Mouse (Mus musculus) testis, adult 2 months (tissue): ENCODE data around the gene Samd4b. TPM values are rescaled to one million over a fixed set of nuclear protein-coding genes. Genes with fewer than 3 reads are reported as not detected.

Source experiments
- H3K27ac ChIP-seq: fragments of 200-500 bp; 2 replicates; pipeline ENCODE4 v1.5.1; 2012; ENCODE audit warnings: low read depth, low read length; ENCODE audit not compliant: control insufficient read depth, insufficient read depth
- H3K27me3 ChIP-seq: fragments of 200-500 bp; 2 replicates; pipeline ENCODE4 v1.6.1; 2012; ENCODE audit warnings: mild to moderate bottlenecking, low read length, moderate library complexity; ENCODE audit not compliant: control insufficient read depth, insufficient read depth
- H3K36me3 ChIP-seq: fragments of 200-500 bp; 2 replicates; pipeline ENCODE4 v1.6.1; 2012; ENCODE audit warnings: mild to moderate bottlenecking, low read length; ENCODE audit not compliant: control insufficient read depth, insufficient read depth
- H3K4me1 ChIP-seq: fragments of 200-500 bp; 2 replicates; pipeline ENCODE4 v1.6.1; 2012; ENCODE audit warnings: low read length; ENCODE audit not compliant: control insufficient read depth, insufficient read depth
- H3K4me3 ChIP-seq: fragments of 200-500 bp; 2 replicates; pipeline ENCODE4 v1.5.1; 2012; ENCODE audit warnings: low read depth, mild to moderate bottlenecking, low read length, moderate library complexity, mixed read lengths; ENCODE audit not compliant: control insufficient read depth
- CTCF ChIP-seq: fragments of 200-500 bp; IDR thresholded peaks from 2 replicates; pipeline ENCODE4 v1.5.1; 2012; ENCODE audit warnings: low read depth, mild to moderate bottlenecking, inconsistent platforms, low read length, moderate library complexity; ENCODE audit not compliant: control insufficient read depth, insufficient read depth, insufficient replicate concordance
- POLR2A ChIP-seq: fragments of 200-500 bp; IDR thresholded peaks from 2 replicates; pipeline ENCODE4 v1.6.1; 2012; ENCODE audit warnings: low read depth, mild to moderate bottlenecking, inconsistent platforms, low read length, moderate library complexity; ENCODE audit not compliant: control insufficient read depth
- polyA plus RNA-seq: library from polyadenylated mRNA; depleted of rRNA; stranded (reverse); fragments of >200 nt; gene quantifications from 2 replicates; pipeline ENCODE4 v1.2.3, GENCODE M21; 2012

The Samd4b gene
- polyA plus RNA-seq, 1 experiment: 234 TPM

DNA sequence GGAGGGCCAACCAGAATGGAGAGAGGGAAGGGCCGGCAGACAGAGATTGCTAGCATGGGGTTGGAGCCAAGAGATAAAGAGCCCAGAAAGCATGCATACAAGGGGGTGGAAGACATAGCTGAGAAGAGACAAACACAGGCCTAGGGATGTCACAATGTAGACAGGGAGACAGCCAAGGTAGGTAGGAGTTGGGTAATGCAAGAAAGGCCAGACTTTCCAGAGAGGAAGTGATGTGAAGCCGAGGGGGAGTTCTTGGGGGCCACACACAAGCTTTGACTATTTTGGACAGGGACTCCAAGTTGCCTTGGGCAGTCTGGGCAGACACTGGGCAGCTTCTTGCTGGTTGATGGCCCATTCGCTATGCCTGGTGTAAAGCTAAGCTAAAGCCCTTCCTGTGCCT lies 196.0 kb downstream of the Samd4b start:
- H3K4me1 ChIP-seq: no peaks in the 10 kb centered on the region
- H3K27ac ChIP-seq: no peak overlapping the region
- TF ChIP-seq CTCF (no peak), POLR2A (no peak)
- no peaks in the 10 kb centered on the region for H3K27me3 ChIP-seq
- H3K4me3 ChIP-seq: no peak overlapping the region
- H3K36me3 ChIP-seq: no peaks in the 10 kb centered on the region; the same call in none of the 2 replicates

DNA sequence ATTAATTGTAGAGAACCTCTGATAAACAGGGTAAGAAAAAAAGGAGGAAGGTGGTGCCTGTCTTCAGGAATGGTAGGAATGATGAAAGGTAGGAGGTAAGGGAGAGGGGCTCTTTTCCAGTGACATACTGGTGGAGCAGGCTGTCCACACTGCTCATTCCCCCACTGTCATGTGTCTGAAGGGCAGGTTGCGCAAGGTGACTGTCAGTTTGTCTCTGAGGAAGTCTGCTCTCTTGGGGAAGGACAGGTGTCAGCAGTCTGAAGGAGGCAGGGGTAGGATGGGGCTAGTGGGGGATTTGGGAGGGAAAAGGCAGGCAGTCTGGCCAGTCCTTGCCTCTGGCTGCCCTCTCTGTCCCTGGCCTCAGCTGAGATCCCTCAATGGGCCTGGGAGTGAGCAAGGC lies 196.9 kb downstream of the Samd4b start:
- Histone ChIP-seq H3K4me3 (no peak overlapping the region), H3K27ac (no peak overlapping the region)

DNA sequence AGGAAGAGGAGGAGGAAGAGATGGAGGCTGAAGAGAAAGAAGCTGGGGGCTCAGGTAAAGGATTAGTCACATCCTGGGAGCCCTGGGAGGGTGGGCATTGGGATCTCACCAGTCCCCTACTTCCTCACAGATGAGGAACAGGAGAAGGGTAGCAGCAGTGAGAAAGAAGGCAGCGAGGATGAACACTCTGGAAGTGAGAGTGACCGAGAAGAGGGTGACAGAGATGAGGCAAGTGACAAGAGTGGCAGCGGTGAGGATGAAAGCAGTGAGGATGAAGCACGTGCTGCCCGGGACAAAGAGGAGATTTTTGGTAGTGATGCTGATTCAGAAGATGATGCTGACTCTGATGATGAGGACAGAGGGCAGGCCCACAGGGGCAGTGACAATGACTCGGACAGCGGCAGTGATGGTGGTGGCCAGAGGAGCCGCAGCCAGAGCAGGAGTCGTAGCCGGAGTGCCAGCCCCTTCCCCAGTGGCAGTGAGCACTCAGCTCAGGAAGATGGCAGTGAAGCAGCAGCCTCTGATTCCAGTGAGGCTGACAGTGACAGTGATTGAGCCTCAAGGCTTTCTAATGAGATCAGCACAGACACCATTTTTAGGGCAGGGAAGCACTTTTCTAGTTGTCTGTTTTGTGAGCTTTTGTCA lies 199.1 kb downstream of the Samd4b start:
- H3K27me3 ChIP-seq: no peaks in the 10 kb centered on the region
- no peak overlapping the region for H3K4me3 ChIP-seq
- TF ChIP-seq CTCF (no peak), POLR2A (no peak)
- no peaks in the 10 kb centered on the region; the same call in 1 of the 2 replicates for H3K36me3 ChIP-seq
- no peaks in the 10 kb centered on the region for H3K4me1 ChIP-seq
- H3K27ac ChIP-seq: no peak overlapping the region

More for the DNA sequence above, 196.9 kb downstream of the Samd4b start:
- TF ChIP-seq POLR2A (no peak), CTCF (no peak)
- Histone ChIP-seq H3K27me3 (no peaks in the 10 kb centered on the region), H3K4me1 (no peaks in the 10 kb centered on the region), H3K36me3 (no peaks in the 10 kb centered on the region; the same call in none of the 2 replicates)

DNA sequence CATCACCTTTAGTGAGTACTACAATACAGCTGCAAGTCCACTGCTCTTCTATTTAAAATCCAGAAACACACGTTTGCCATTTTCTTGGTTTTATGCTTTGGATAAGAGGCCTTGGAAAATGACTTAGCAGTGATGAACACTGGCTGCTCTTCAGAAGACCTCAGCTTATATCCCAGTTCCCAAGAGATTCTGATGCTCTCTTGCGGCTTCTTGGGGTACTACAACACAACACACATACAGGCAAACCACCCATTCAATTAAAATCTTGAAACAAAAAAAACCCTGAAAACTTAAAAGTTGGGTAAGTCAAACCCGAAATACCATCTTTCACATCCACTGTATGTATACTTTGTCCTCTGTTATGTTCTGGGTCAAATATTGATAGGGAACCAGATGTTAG lies 199.9 kb downstream of the Samd4b start:
- H3K4me3 ChIP-seq: no peak overlapping the region
- no peaks in the 10 kb centered on the region for H3K27me3 ChIP-seq
- TF ChIP-seq POLR2A (no peak), CTCF (no peak)
- no peaks in the 10 kb centered on the region; the same call in 1 of the 2 replicates for H3K36me3 ChIP-seq
- H3K4me1 ChIP-seq: peaks cover 4% of the 10 kb centered on the region
- no peak overlapping the region for H3K27ac ChIP-seq

DNA sequence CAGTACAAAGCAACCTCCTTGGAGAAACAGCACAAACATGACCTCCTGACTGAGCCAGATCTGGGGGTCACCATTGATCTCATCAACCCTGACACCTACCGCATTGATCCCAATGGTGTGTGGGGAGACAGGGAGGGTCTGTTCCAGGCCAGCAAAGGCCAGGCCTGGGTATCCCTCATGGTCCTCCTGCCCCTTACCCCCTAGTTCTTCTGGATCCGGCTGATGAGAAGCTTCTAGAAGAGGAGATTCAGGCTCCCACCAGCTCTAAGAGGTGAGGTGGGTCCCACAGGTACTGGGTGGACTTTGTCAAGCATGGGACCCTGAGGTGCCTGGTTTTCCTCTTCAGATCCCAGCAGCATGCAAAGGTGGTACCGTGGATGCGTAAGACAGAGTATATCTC lies 202.5 kb downstream of the Samd4b start:
- H3K36me3 ChIP-seq: no peaks in the 10 kb centered on the region; the same call in 1 of the 2 replicates
- H3K4me3 ChIP-seq: no peak overlapping the region
- TF ChIP-seq CTCF: no peak
- TF ChIP-seq POLR2A: no peak
- no peak overlapping the region for H3K27ac ChIP-seq
- no peaks in the 10 kb centered on the region for H3K27me3 ChIP-seq
- peaks cover 6% of the 10 kb centered on the region for H3K4me1 ChIP-seq

DNA sequence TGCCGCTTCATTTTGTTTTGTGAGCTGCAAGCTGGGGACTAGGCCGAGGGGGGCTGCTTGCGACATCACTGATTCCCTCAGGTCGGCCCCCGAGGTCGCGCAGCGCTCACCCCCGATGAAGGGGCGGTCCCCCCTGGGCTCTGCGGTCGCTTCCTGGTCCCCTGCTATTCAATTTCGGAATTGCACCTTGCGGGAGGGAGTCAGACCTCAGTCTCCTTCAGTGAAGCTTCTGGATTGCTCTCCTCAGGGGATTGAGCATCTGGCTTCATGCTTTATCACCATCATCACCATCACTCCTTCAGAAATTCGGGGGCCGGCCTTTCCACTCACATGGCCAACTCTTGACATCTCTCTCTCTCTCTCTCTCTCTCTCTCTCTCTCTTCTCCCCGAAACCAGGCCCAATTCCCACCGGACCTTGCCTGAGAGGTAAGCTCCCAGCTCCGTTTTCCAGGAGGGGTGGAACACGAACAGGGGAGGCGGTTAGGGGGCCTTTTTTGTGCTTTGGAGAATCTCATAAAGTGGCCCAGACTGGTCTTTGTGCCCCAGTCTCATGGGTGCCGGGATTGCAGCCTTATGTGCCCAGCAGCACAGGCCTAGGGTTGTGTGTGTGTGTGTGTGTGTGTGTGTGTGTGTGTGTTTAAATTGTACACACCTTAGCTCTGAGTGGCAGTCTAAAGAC lies 204.5 kb downstream of the Samd4b start:
- Histone ChIP-seq H3K36me3 (no peaks in the 10 kb centered on the region), H3K4me3 (peak overlapping the region; percentile 95)
- TF ChIP-seq CTCF (no peak), POLR2A (no peak)

DNA sequence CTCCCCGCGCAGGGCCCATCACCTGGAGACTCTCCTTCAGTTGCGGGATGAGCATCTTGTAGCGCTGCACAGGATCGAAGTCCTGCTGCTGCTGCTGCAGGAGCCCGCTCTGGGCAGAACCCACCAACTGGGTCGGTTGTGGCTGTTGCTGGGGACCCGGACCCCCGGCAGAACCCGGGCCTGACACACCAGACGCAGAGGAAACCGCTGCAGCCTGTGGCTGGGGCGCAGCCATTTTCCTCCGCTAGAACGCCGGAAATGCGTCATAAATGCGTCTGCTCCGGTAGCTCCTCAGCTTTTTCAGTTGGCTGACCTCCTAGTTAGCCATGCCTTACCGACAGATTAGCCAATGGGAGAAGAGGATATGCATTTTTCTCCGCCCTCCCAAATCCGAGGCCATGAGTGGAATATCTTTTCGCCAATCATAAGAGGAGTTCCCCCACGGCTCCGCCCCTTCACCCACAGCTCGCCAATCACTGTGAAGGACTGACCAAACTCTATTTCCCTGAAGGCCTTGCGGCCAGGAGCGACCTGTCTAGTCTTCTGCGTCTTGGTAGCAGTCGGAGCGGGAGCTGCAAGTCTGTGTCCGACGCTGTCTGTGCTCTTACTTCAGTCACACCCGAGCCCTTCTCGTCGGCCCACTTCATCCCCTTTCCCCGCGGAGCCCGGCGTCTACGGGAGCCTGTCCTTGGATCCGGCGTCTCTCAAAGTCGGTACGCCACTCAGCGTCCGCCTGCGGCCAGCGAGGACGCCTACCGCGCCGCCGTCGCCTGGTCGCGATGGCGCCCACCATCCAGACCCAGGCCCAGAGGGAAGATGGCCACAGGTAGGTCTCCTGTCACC lies 205.3 kb downstream of the Samd4b start, which contains the start of the genes Med29 and Paf1:
Gene Med29, minus strand, starts transcription at position 280 of the 843 bp plus-strand sequence.
Gene Paf1, plus strand, starts transcription at position 523 of the 843 bp plus-strand sequence.
- H3K4me1 ChIP-seq: peaks cover 6% of the 10 kb centered on the region
- peak within 1 kb of the TSS; percentile 79 for H3K27ac ChIP-seq
- no peaks in the 10 kb centered on the region for H3K36me3 ChIP-seq
- TF ChIP-seq CTCF (peak; percentile 16; the same call in 1 of the 2 replicates), POLR2A (peak; percentile 99)
- peak within 1 kb of the TSS; percentile 95 for H3K4me3 ChIP-seq
- no peaks in the 10 kb centered on the region for H3K27me3 ChIP-seq

More for the DNA sequence above, 204.5 kb downstream of the Samd4b start:
- H3K27me3 ChIP-seq: no peaks in the 10 kb centered on the region
- H3K27ac ChIP-seq: peak overlapping the region; percentile 69
- peaks cover 6% of the 10 kb centered on the region for H3K4me1 ChIP-seq
